Mouse (Mus musculus): Measurements from ENCODE around the gene Exoc2.
A peak's percentile ranks its signal among the peaks of the same experiment; 100 is the strongest.

Exoc2 gene

GRCm38 (mm10) chr13:30947129-30947528 lies 26.8 kb downstream of the Exoc2 start:
- peak; percentile 28 for DNase-seq (ENCODE audit: low read depth, low spot score)
- Histone ChIP-seq H3K27me3 (ENCODE audit: control insufficient read depth, insufficient read depth, low read length, poor library complexity, severe bottlenecking) (no peaks in the 10 kb centered on the region), H3K36me3 (ENCODE audit: control insufficient read depth, insufficient read depth, low read length, poor library complexity, severe bottlenecking) (no peaks in the 10 kb centered on the region)

GRCm38 (mm10) chr13:30945788-30946187 lies 28.1 kb downstream of the Exoc2 start:
- DNase-seq (ENCODE audit: low read depth, low spot score) = no peak
- H3K36me3 ChIP-seq (ENCODE audit: control insufficient read depth, insufficient read depth, low read length, poor library complexity, severe bottlenecking) = no peaks in the 10 kb centered on the region
- H3K27me3 ChIP-seq (ENCODE audit: control insufficient read depth, insufficient read depth, low read length, poor library complexity, severe bottlenecking) = no peaks in the 10 kb centered on the region

- Histone ChIP-seq H3K27me3 (ENCODE audit: control insufficient read depth, insufficient read depth, low read length, poor library complexity, severe bottlenecking) (no peaks in the 10 kb centered on the region), H3K36me3 (ENCODE audit: control insufficient read depth, insufficient read depth, low read length, poor library complexity, severe bottlenecking) (no peaks in the 10 kb centered on the region)
- DNase-seq (ENCODE audit: low read depth, low spot score) = peak; percentile 58
Observed at GRCm38 (mm10) chr13:30932972-30933371, 40.9 kb downstream of the Exoc2 start.

- no peak for DNase-seq (ENCODE audit: low read depth, low spot score)
Observed at GRCm38 (mm10) chr13:30931613-30932012, 42.3 kb downstream of the Exoc2 start.

GRCm38 (mm10) chr13:30929119-30929518 lies 44.8 kb downstream of the Exoc2 start:
- DNase-seq (ENCODE audit: low read depth, low spot score) = no peak
- no peaks in the 10 kb centered on the region for H3K36me3 ChIP-seq (ENCODE audit: control insufficient read depth, insufficient read depth, low read length, poor library complexity, severe bottlenecking)
- no peaks in the 10 kb centered on the region for H3K27me3 ChIP-seq (ENCODE audit: control insufficient read depth, insufficient read depth, low read length, poor library complexity, severe bottlenecking)

More at GRCm38 (mm10) chr13:30931613-30932012, 42.3 kb downstream of the Exoc2 start:
- Histone ChIP-seq H3K36me3 (ENCODE audit: control insufficient read depth, insufficient read depth, low read length, poor library complexity, severe bottlenecking) (no peaks in the 10 kb centered on the region), H3K27me3 (ENCODE audit: control insufficient read depth, insufficient read depth, low read length, poor library complexity, severe bottlenecking) (no peaks in the 10 kb centered on the region)

- no peaks in the 10 kb centered on the region for H3K27me3 ChIP-seq (ENCODE audit: control insufficient read depth, insufficient read depth, low read length, poor library complexity, severe bottlenecking)
- H3K36me3 ChIP-seq (ENCODE audit: control insufficient read depth, insufficient read depth, low read length, poor library complexity, severe bottlenecking) = peaks cover 4% of the 10 kb centered on the region; the same call in 1 of the 2 replicates
- DNase-seq (ENCODE audit: low read depth, low spot score) = no peak
Observed at GRCm38 (mm10) chr13:30924269-30924668, 49.6 kb downstream of the Exoc2 start.

- Histone ChIP-seq H3K27me3 (ENCODE audit: control insufficient read depth, insufficient read depth, low read length, poor library complexity, severe bottlenecking) (no peaks in the 10 kb centered on the region), H3K36me3 (ENCODE audit: control insufficient read depth, insufficient read depth, low read length, poor library complexity, severe bottlenecking) (peaks cover 4% of the 10 kb centered on the region; the same call in 1 of the 2 replicates)
- peak; percentile 6 for DNase-seq (ENCODE audit: low read depth, low spot score)
Observed at GRCm38 (mm10) chr13:30921914-30922313, 52.0 kb downstream of the Exoc2 start.

GRCm38 (mm10) chr13:30913757-30914156 lies 60.1 kb downstream of the Exoc2 start:
- no peak for DNase-seq (ENCODE audit: low read depth, low spot score)
- Histone ChIP-seq H3K36me3 (ENCODE audit: control insufficient read depth, insufficient read depth, low read length, poor library complexity, severe bottlenecking) (no peaks in the 10 kb centered on the region), H3K27me3 (ENCODE audit: control insufficient read depth, insufficient read depth, low read length, poor library complexity, severe bottlenecking) (no peaks in the 10 kb centered on the region)

- H3K27me3 ChIP-seq (ENCODE audit: control insufficient read depth, insufficient read depth, low read length, poor library complexity, severe bottlenecking) = no peaks in the 10 kb centered on the region
- H3K36me3 ChIP-seq (ENCODE audit: control insufficient read depth, insufficient read depth, low read length, poor library complexity, severe bottlenecking) = no peaks in the 10 kb centered on the region
- peak; percentile 5 for DNase-seq (ENCODE audit: low read depth, low spot score)
Observed at GRCm38 (mm10) chr13:30913028-30913427, 60.9 kb downstream of the Exoc2 start.

- Histone ChIP-seq H3K27me3 (ENCODE audit: control insufficient read depth, insufficient read depth, low read length, poor library complexity, severe bottlenecking) (no peaks in the 10 kb centered on the region), H3K36me3 (ENCODE audit: control insufficient read depth, insufficient read depth, low read length, poor library complexity, severe bottlenecking) (no peaks in the 10 kb centered on the region)
- peak; percentile 33 for DNase-seq (ENCODE audit: low read depth, low spot score)
Observed at GRCm38 (mm10) chr13:30911931-30912625, 61.8 kb downstream of the Exoc2 start.

GRCm38 (mm10) chr13:30910889-30911288 lies 63.0 kb downstream of the Exoc2 start:
- Histone ChIP-seq H3K27me3 (ENCODE audit: control insufficient read depth, insufficient read depth, low read length, poor library complexity, severe bottlenecking) (0 out of 2 replicates have a peak, but pooled peaks cover 1% of the 10 kb centered on the region), H3K36me3 (ENCODE audit: control insufficient read depth, insufficient read depth, low read length, poor library complexity, severe bottlenecking) (no peaks in the 10 kb centered on the region)
- DNase-seq (ENCODE audit: low read depth, low spot score) = no peak

GRCm38 (mm10) chr13:30902286-30902685 lies 71.6 kb downstream of the Exoc2 start:
- no peaks in the 10 kb centered on the region; the same call in 1 of the 2 replicates for H3K36me3 ChIP-seq (ENCODE audit: control insufficient read depth, insufficient read depth, low read length, poor library complexity, severe bottlenecking)
- 0 out of 2 replicates have a peak, but pooled peaks cover 1% of the 10 kb centered on the region for H3K27me3 ChIP-seq (ENCODE audit: control insufficient read depth, insufficient read depth, low read length, poor library complexity, severe bottlenecking)
- no peak for DNase-seq (ENCODE audit: low read depth, low spot score)

- H3K27me3 ChIP-seq (ENCODE audit: control insufficient read depth, insufficient read depth, low read length, poor library complexity, severe bottlenecking) = 0 out of 2 replicates have a peak, but pooled peaks cover 1% of the 10 kb centered on the region
- DNase-seq (ENCODE audit: low read depth, low spot score) = peak; percentile 47
- H3K36me3 ChIP-seq (ENCODE audit: control insufficient read depth, insufficient read depth, low read length, poor library complexity, severe bottlenecking) = no peaks in the 10 kb centered on the region; the same call in 1 of the 2 replicates
Observed at GRCm38 (mm10) chr13:30901387-30902041, 72.4 kb downstream of the Exoc2 start.

GRCm38 (mm10) chr13:30894015-30894634 lies 79.8 kb downstream of the Exoc2 start:
- DNase-seq (ENCODE audit: low read depth, low spot score) = no peak
- Histone ChIP-seq H3K36me3 (ENCODE audit: control insufficient read depth, insufficient read depth, low read length, poor library complexity, severe bottlenecking) (peaks cover 3% of the 10 kb centered on the region), H3K27me3 (ENCODE audit: control insufficient read depth, insufficient read depth, low read length, poor library complexity, severe bottlenecking) (no peaks in the 10 kb centered on the region; the same call in 1 of the 2 replicates)

GRCm38 (mm10) chr13:30892315-30892714 lies 81.6 kb downstream of the Exoc2 start:
- Histone ChIP-seq H3K36me3 (ENCODE audit: control insufficient read depth, insufficient read depth, low read length, poor library complexity, severe bottlenecking) (peaks cover 3% of the 10 kb centered on the region), H3K27me3 (ENCODE audit: control insufficient read depth, insufficient read depth, low read length, poor library complexity, severe bottlenecking) (no peaks in the 10 kb centered on the region; the same call in 1 of the 2 replicates)
- DNase-seq (ENCODE audit: low read depth, low spot score) = no peak

Data from splenic B cell, adult 2 months (primary cell).